Mouse (Mus musculus) frontal cortex, postnatal 36 days (tissue): ENCODE measurements around the gene Bckdk.
"Not testable (repeated sequence)": the region's sequence is repeated elsewhere in the genome, so short reads cannot be mapped to it uniquely, and the experiment has no call there.

Source experiments
- DNase-seq, 2 experiments: peaks; one replicate each; pipeline ENCODE4 v3.0.0; 2022; ENCODE audit warnings: low spot score in 2 of 2

Gene Bckdk

GRCm38 (mm10) chr7:127930636-127931035, 26.8 kb downstream of the Bckdk start:
- no peak for DNase-seq

GRCm38 (mm10) chr7:127931351-127932135, 27.7 kb downstream of the Bckdk start:
- DNase-seq, result no peak

GRCm38 (mm10) chr7:127932273-127933031, 28.6 kb downstream of the Bckdk start:
- no peak for DNase-seq

- DNase-seq, result no peak
Observed at GRCm38 (mm10) chr7:127934075-127934474, 30.2 kb downstream of the Bckdk start.

GRCm38 (mm10) chr7:127935028-127935722, 31.3 kb downstream of the Bckdk start:
- DNase-seq, result peak; percentile 94 to 95

- DNase-seq, result peak in 1 of 2 experiments; percentile 33
Observed at GRCm38 (mm10) chr7:127935748-127936159, 31.9 kb downstream of the Bckdk start.

- no peak for DNase-seq
Observed at GRCm38 (mm10) chr7:127936216-127936884, 32.5 kb downstream of the Bckdk start.

- DNase-seq, result not testable (repeated sequence)
Observed at GRCm38 (mm10) chr7:127942097-127942496, 38.2 kb downstream of the Bckdk start.

- DNase-seq, result no peak
Observed at GRCm38 (mm10) chr7:127944614-127945013, 40.7 kb downstream of the Bckdk start.

- DNase-seq, result no peak
Observed at GRCm38 (mm10) chr7:127946470-127947023, 42.7 kb downstream of the Bckdk start, which contains the start of gene Prss36. Gene Prss36, minus strand, starts transcription at chr7:127946725.

- no peak for DNase-seq
Observed at GRCm38 (mm10) chr7:127952864-127953581, 49.1 kb downstream of the Bckdk start.

GRCm38 (mm10) chr7:127959364-127959763, 55.5 kb downstream of the Bckdk start:
- no peak for DNase-seq
